Mouse (Mus musculus) G1E (cell line): ENCODE data around the gene Tmem88b.

Experiments used
- CTCF ChIP-seq: IDR thresholded peaks from 2 replicates; pipeline ENCODE4 v1.5.1; 2012; ENCODE audit warnings: low read depth, low read length, inconsistent platforms, mixed read lengths
- GATA1 ChIP-seq: IDR thresholded peaks from 2 replicates; pipeline ENCODE4 v1.6.1; 2012; ENCODE audit warnings: borderline replicate concordance, low read length, inconsistent platforms, mixed read lengths
- TAL1 ChIP-seq: conservative IDR thresholded peaks from 2 replicates; pipeline ENCODE4 v1.6.1; 2012; ENCODE audit warnings: low read depth, low read length, inconsistent platforms, mixed read lengths

DNA sequence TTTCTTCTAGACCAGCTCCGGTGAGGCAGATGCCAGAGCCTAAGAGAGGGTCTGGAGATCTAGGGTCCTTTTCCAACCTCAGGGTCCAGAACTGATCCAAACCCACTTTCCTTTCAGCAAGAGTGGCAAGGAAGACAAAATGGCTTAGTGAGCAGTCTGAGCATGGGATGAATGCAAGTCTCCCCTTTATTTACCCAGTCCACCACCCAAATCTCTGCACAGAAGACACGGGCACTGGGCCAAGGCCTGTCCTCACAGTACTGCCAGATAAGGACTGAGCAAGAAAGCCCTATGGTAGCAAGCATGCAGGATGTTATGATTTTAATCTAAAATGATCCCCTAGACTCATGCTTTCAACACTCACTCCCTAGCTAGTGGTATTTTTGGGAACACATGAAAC lies 7.9 kb downstream of the Tmem88b start:
- TF ChIP-seq CTCF (no peak), TAL1 (no peak), GATA1 (no peak)
